In the genomic region with DNA sequence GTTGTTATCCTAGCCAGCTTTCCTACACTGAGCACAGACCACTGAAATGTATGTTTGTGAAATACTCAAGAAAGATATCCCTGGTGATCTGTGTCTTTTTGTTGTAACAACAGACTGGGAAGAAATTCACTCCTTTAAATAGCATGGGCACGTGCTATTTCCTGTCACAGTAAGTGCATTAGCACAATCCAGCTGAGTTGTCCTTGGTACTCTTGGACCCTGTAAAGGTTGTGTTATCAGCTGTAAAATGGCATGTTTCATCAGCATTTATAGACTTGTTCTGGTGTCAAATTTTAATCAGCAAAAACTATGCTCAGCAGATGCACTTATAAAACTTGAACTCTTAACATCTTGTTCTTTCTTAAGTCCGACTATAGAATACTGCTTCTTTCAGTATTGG, we compare ENCODE assay signal across 22 mouse cellular contexts.
"Had no signal": no experiment of that assay in that cellular context is flagged by ENCODE, and none has a peak within 500 bp of the region (broad histone marks: within the 10 kb centered on the region; RNA-seq: fewer than 3 reads in every experiment).

No protein-coding gene starts in this region.

- H3K4me1 ChIP-seq: heart, embryonic 15.5 days; hindbrain, embryonic 13.5 days; hindbrain, embryonic 15.5 days; limb, embryonic 12.5 days had no signal

- H3K4me3 ChIP-seq: heart, adult 2 months; heart, embryonic 13.5 days; heart, embryonic 15.5 days; hindbrain, embryonic 13.5 days; hindbrain, embryonic 15.5 days; layer of hippocampus, adult 2 months; left cerebral cortex, adult 2 months; limb, embryonic 10.5 days; limb, embryonic 12.5 days; liver, embryonic 13.5 days had no signal

- DNase-seq: gastrocnemius, postnatal 14 days; gastrocnemius, postnatal 36 days; heart, adult 11 months; heart, adult 2 months; heart, postnatal 14 days; heart, postnatal 36 days; kidney, adult 18-20 months; kidney, adult 8-10 months; kidney, postnatal 10 days; kidney, postnatal 25 days; kidney, postnatal 4 days; liver, embryonic 13.5 days had no signal

- H3K4me2 ChIP-seq: heart, embryonic 11.5 days; heart, embryonic 13.5 days; heart, embryonic 15.5 days; hindbrain, embryonic 13.5 days; hindbrain, embryonic 15.5 days; limb, embryonic 12.5 days; liver, embryonic 13.5 days had no signal

- H3K9me3 ChIP-seq: heart, embryonic 13.5 days; heart, embryonic 15.5 days; hindbrain, embryonic 13.5 days; hindbrain, embryonic 15.5 days; limb, embryonic 10.5 days; limb, embryonic 12.5 days; liver, embryonic 13.5 days had no signal

- H3K36me3 ChIP-seq: heart, embryonic 13.5 days; heart, embryonic 15.5 days; hindbrain, embryonic 13.5 days; hindbrain, embryonic 15.5 days; limb, embryonic 12.5 days; liver, embryonic 13.5 days had no signal

- H3K9ac ChIP-seq: heart, embryonic 13.5 days; heart, embryonic 15.5 days; hindbrain, embryonic 13.5 days; hindbrain, embryonic 15.5 days; limb, embryonic 12.5 days; liver, embryonic 13.5 days had no signal

- ATAC-seq: hindbrain, postnatal 0 days had no signal

- H3K27ac ChIP-seq: heart, adult 2 months; heart, embryonic 13.5 days; heart, embryonic 15.5 days; hindbrain, embryonic 13.5 days; hindbrain, embryonic 15.5 days; hindbrain, postnatal 0 days; layer of hippocampus, adult 2 months; left cerebral cortex, adult 2 months; limb, embryonic 10.5 days; limb, embryonic 12.5 days; liver, embryonic 13.5 days had no signal

- H3K27me3 ChIP-seq: heart, embryonic 13.5 days; heart, embryonic 15.5 days; hindbrain, embryonic 13.5 days; hindbrain, embryonic 15.5 days; limb, embryonic 12.5 days; liver, embryonic 13.5 days had no signal
